Mouse (Mus musculus): ENCODE measurements around the gene 3110082J24Rik. TPM values are rescaled to one million over a fixed set of nuclear protein-coding genes. Genes with fewer than 3 reads are reported as not detected.

3110082J24Rik gene
- polyA plus RNA-seq, 1 experiment from 2014 or later, result 6.5 TPM

DNA sequence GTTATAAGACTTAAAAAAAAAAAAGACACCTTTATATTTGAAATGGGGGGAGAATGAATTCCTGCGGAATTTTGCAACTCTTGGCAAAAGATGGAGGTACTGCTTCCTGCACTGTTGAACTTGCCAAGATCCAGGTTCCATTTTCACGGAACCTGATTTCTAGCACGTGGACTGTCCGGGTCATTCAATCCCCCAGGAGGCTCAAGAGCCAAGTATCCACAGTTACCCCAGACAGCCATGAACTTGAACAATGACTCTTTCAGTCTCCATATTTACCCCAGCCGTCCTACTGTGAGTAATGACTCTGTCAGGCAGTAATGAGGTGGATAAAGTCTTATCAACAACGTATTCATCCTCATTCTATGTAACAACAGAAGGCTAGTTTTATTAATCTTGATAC, 40.6 kb upstream of the 3110082J24Rik start:
- Histone ChIP-seq H3K4me1 (replicated peaks; ENCODE audit: control insufficient read depth, insufficient read depth, low read length) (no peaks in the 10 kb centered on the region), H3K9me3 (ENCODE audit: control insufficient read depth, low read length) (no peaks in the 10 kb centered on the region), H3K4me2 (replicated peaks; ENCODE audit: low read depth, low read length) (no peak overlapping the region), H3K9ac (ENCODE audit: low read depth, low read length) (no peak overlapping the region), H3K4me3 (ENCODE audit: low read depth, low read length) (no peak overlapping the region), H3K27me3 (ENCODE audit: control insufficient read depth, insufficient read depth, low read length) (no peaks in the 10 kb centered on the region), H3K36me3 (ENCODE audit: control insufficient read depth, insufficient read depth, low read length) (no peaks in the 10 kb centered on the region; the same call in 1 of the 2 replicates), H3K27ac (ENCODE audit: low read depth, low read length) (no peak overlapping the region)
- WGBS, result 91% methylated on average over 6 of the region's 6 CpGs
- DNase-seq (ENCODE audit: low spot score) (no peak), ATAC-seq (ENCODE audit: low FRiP score) (no peak)

GRCm38 (mm10) chr5:30138193-30138592, 32.3 kb upstream of the 3110082J24Rik start:
- Histone ChIP-seq H3K9ac (ENCODE audit: low read depth, low read length) (no peak overlapping the region), H3K4me2 (replicated peaks; ENCODE audit: low read depth, low read length) (no peak overlapping the region), H3K9me3 (ENCODE audit: control insufficient read depth, low read length) (no peaks in the 10 kb centered on the region), H3K4me3 (ENCODE audit: low read depth, low read length) (no peak overlapping the region), H3K4me1 (replicated peaks; ENCODE audit: control insufficient read depth, insufficient read depth, low read length) (no peaks in the 10 kb centered on the region), H3K27me3 (ENCODE audit: control insufficient read depth, insufficient read depth, low read length) (no peaks in the 10 kb centered on the region), H3K36me3 (ENCODE audit: control insufficient read depth, insufficient read depth, low read length) (peaks cover 3% of the 10 kb centered on the region; the same call in 1 of the 2 replicates), H3K27ac (ENCODE audit: low read depth, low read length) (no peak overlapping the region)
- ATAC-seq (ENCODE audit: low FRiP score) (no peak), DNase-seq (ENCODE audit: low spot score) (no peak)
- 92% methylated on average over 4 of the region's 4 CpGs for WGBS

DNA sequence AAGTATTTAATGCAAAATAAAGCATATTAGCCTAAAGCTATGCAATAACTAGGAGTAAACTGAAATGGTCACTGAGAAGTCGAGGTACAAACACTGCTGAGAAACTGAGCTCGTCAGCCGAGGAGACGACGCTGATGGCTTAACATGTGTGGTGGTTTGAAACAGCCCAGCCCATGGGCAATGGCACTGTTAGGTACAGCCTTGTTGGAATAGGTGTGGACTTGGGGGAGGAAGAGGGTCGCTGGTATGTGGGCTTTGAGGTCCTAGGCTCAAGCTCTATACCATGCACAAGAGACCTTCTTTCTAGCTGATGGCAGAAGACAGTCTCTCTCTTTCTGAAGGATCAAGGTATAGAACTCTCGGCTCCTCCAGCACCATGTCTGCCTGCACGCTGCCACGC, 31.4 kb upstream of the 3110082J24Rik start:
- WGBS, result 90% methylated on average over 9 of the region's 9 CpGs
- no peak for DNase-seq (ENCODE audit: low spot score)
- Histone ChIP-seq H3K9ac (ENCODE audit: low read depth, low read length) (no peak overlapping the region), H3K4me2 (replicated peaks; ENCODE audit: low read depth, low read length) (no peak overlapping the region), H3K27me3 (ENCODE audit: control insufficient read depth, insufficient read depth, low read length) (no peaks in the 10 kb centered on the region), H3K4me3 (ENCODE audit: low read depth, low read length) (no peak overlapping the region), H3K4me1 (replicated peaks; ENCODE audit: control insufficient read depth, insufficient read depth, low read length) (no peaks in the 10 kb centered on the region), H3K27ac (ENCODE audit: low read depth, low read length) (no peak overlapping the region), H3K9me3 (ENCODE audit: control insufficient read depth, low read length) (no peaks in the 10 kb centered on the region), H3K36me3 (ENCODE audit: control insufficient read depth, insufficient read depth, low read length) (peaks cover 3% of the 10 kb centered on the region; the same call in 1 of the 2 replicates)
- ATAC-seq (ENCODE audit: low FRiP score), result no peak

- WGBS, result 93% methylated on average over 11 of the region's 11 CpGs
- no peak for ATAC-seq (ENCODE audit: low FRiP score)
- peaks cover 3% of the 10 kb centered on the region; the same call in 1 of the 2 replicates for H3K36me3 ChIP-seq (ENCODE audit: control insufficient read depth, insufficient read depth, low read length)
Observed at GRCm38 (mm10) chr5:30135711-30136231, 29.9 kb upstream of the 3110082J24Rik start.

DNA sequence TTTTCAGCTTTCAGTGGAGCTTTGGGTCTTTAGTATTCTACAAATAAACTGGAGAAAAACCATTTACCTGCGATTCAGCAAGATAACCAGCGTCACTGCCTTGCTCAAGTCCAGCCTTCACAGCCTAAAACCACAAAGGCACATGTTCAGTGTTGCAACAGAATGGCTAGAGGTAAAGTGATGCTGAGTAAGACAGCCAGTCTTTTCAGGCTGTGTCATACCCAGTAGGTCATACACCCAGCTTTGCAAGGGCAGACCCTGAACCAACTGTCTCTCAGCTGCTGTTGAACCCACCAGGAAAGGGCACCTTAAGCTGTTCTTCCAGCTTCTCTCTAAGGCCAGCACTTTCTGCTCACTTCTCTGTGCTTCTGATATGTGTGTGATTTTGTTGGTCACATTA, 26.3 kb upstream of the 3110082J24Rik start:
- DNase-seq (ENCODE audit: low spot score) (no peak), ATAC-seq (ENCODE audit: low FRiP score) (no peak)
- Histone ChIP-seq H3K4me3 (ENCODE audit: low read depth, low read length) (no peak overlapping the region), H3K9ac (ENCODE audit: low read depth, low read length) (no peak overlapping the region), H3K4me1 (replicated peaks; ENCODE audit: control insufficient read depth, insufficient read depth, low read length) (no peaks in the 10 kb centered on the region), H3K27ac (ENCODE audit: low read depth, low read length) (no peak overlapping the region), H3K4me2 (replicated peaks; ENCODE audit: low read depth, low read length) (no peak overlapping the region), H3K36me3 (ENCODE audit: control insufficient read depth, insufficient read depth, low read length) (no peaks in the 10 kb centered on the region; the same call in 1 of the 2 replicates), H3K27me3 (ENCODE audit: control insufficient read depth, insufficient read depth, low read length) (no peaks in the 10 kb centered on the region), H3K9me3 (ENCODE audit: control insufficient read depth, low read length) (no peaks in the 10 kb centered on the region)
- WGBS, result 97% methylated on average over 2 of the region's 2 CpGs

More at GRCm38 (mm10) chr5:30135711-30136231, 29.9 kb upstream of the 3110082J24Rik start:
- H3K4me2 ChIP-seq (replicated peaks; ENCODE audit: low read depth, low read length), result no peak overlapping the region
- H3K4me3 ChIP-seq (ENCODE audit: low read depth, low read length), result no peak overlapping the region
- DNase-seq (ENCODE audit: low spot score), result no peak
- H3K9me3 ChIP-seq (ENCODE audit: control insufficient read depth, low read length), result no peaks in the 10 kb centered on the region
- no peaks in the 10 kb centered on the region for H3K27me3 ChIP-seq (ENCODE audit: control insufficient read depth, insufficient read depth, low read length)
- H3K9ac ChIP-seq (ENCODE audit: low read depth, low read length), result no peak overlapping the region
- H3K4me1 ChIP-seq (replicated peaks; ENCODE audit: control insufficient read depth, insufficient read depth, low read length), result no peaks in the 10 kb centered on the region
- H3K27ac ChIP-seq (ENCODE audit: low read depth, low read length), result no peak overlapping the region

DNA sequence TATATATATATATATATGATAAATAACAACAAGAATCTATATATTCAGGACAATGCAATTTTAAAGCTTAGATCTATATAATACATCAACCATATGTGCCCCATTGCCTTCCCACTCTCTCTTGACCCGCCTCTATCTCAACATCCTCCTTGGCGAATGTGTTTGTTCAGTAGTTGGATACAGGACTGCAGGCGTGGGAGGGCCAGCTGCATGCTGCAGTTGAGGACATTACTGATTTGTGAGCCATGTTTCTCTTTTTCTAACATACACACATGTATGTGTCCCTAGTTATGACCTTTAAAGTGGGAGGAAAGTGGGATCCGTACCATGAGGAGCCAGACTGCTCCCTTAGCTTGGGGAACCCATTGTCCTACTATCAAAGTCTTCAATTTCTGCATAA, 25.4 kb upstream of the 3110082J24Rik start:
- Histone ChIP-seq H3K27me3 (ENCODE audit: control insufficient read depth, insufficient read depth, low read length) (no peaks in the 10 kb centered on the region), H3K4me1 (replicated peaks; ENCODE audit: control insufficient read depth, insufficient read depth, low read length) (no peaks in the 10 kb centered on the region), H3K9ac (ENCODE audit: low read depth, low read length) (no peak overlapping the region), H3K4me2 (replicated peaks; ENCODE audit: low read depth, low read length) (no peak overlapping the region), H3K36me3 (ENCODE audit: control insufficient read depth, insufficient read depth, low read length) (no peaks in the 10 kb centered on the region; the same call in 1 of the 2 replicates), H3K27ac (ENCODE audit: low read depth, low read length) (no peak overlapping the region), H3K4me3 (ENCODE audit: low read depth, low read length) (no peak overlapping the region), H3K9me3 (ENCODE audit: control insufficient read depth, low read length) (no peaks in the 10 kb centered on the region)
- 92% methylated on average over 4 of the region's 4 CpGs for WGBS
- no peak for ATAC-seq (ENCODE audit: low FRiP score)
- no peak for DNase-seq (ENCODE audit: low spot score)

GRCm38 (mm10) chr5:30128680-30129079, 22.8 kb upstream of the 3110082J24Rik start:
- Histone ChIP-seq H3K4me2 (replicated peaks; ENCODE audit: low read depth, low read length) (no peak overlapping the region), H3K9me3 (ENCODE audit: control insufficient read depth, low read length) (no peaks in the 10 kb centered on the region), H3K4me1 (replicated peaks; ENCODE audit: control insufficient read depth, insufficient read depth, low read length) (no peaks in the 10 kb centered on the region), H3K36me3 (ENCODE audit: control insufficient read depth, insufficient read depth, low read length) (no peaks in the 10 kb centered on the region), H3K27ac (ENCODE audit: low read depth, low read length) (no peak overlapping the region), H3K9ac (ENCODE audit: low read depth, low read length) (no peak overlapping the region), H3K27me3 (ENCODE audit: control insufficient read depth, insufficient read depth, low read length) (no peaks in the 10 kb centered on the region), H3K4me3 (ENCODE audit: low read depth, low read length) (no peak overlapping the region)
- DNase-seq (ENCODE audit: low spot score) (no peak), ATAC-seq (ENCODE audit: low FRiP score) (no peak)
- WGBS, result 96% methylated on average over 6 of the region's 6 CpGs

- 93% methylated on average over 13 of the region's 13 CpGs for WGBS
- no peak for ATAC-seq (ENCODE audit: low FRiP score)
- no peaks in the 10 kb centered on the region for H3K4me1 ChIP-seq (replicated peaks; ENCODE audit: control insufficient read depth, insufficient read depth, low read length)
Observed at GRCm38 (mm10) chr5:30127921-30128597, 22.2 kb upstream of the 3110082J24Rik start.

DNA sequence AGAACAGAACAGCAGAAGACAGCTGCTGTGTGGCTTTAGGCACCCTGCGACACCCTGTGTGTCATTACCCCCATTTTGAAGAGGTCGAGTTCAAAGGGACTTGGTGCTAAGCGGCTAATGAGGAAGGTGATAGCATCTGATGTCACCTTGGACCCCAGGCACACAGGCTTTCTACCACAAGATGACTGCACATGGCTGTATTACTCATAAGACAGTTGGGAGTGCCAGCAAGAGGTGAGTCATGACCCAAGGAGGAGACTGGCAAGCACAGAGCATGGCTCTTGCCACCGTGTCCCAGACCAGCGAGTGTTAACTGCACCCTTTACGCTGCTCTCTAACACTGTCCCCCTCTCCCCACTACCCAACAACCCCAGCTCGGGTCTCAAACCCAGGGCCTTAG, 20.9 kb upstream of the 3110082J24Rik start:
- no peak overlapping the region for H3K4me2 ChIP-seq (replicated peaks; ENCODE audit: low read depth, low read length)
- 89% methylated on average over 7 of the region's 7 CpGs for WGBS
- H3K27me3 ChIP-seq (ENCODE audit: control insufficient read depth, insufficient read depth, low read length), result no peaks in the 10 kb centered on the region
- no peak overlapping the region for H3K27ac ChIP-seq (ENCODE audit: low read depth, low read length)
- no peak overlapping the region for H3K9ac ChIP-seq (ENCODE audit: low read depth, low read length)
- no peak for ATAC-seq (ENCODE audit: low FRiP score)
- H3K4me3 ChIP-seq (ENCODE audit: low read depth, low read length), result no peak overlapping the region
- H3K36me3 ChIP-seq (ENCODE audit: control insufficient read depth, insufficient read depth, low read length), result no peaks in the 10 kb centered on the region
- no peak for DNase-seq (ENCODE audit: low spot score)
- H3K4me1 ChIP-seq (replicated peaks; ENCODE audit: control insufficient read depth, insufficient read depth, low read length), result no peaks in the 10 kb centered on the region
- H3K9me3 ChIP-seq (ENCODE audit: control insufficient read depth, low read length), result no peaks in the 10 kb centered on the region

More at GRCm38 (mm10) chr5:30127921-30128597, 22.2 kb upstream of the 3110082J24Rik start:
- H3K27me3 ChIP-seq (ENCODE audit: control insufficient read depth, insufficient read depth, low read length), result no peaks in the 10 kb centered on the region
- H3K4me2 ChIP-seq (replicated peaks; ENCODE audit: low read depth, low read length), result no peak overlapping the region
- H3K9ac ChIP-seq (ENCODE audit: low read depth, low read length), result no peak overlapping the region
- no peak for DNase-seq (ENCODE audit: low spot score)
- H3K27ac ChIP-seq (ENCODE audit: low read depth, low read length), result no peak overlapping the region
- H3K4me3 ChIP-seq (ENCODE audit: low read depth, low read length), result no peak overlapping the region
- H3K36me3 ChIP-seq (ENCODE audit: control insufficient read depth, insufficient read depth, low read length), result no peaks in the 10 kb centered on the region
- H3K9me3 ChIP-seq (ENCODE audit: control insufficient read depth, low read length), result no peaks in the 10 kb centered on the region

All from hindbrain, embryonic 11.5 days (tissue).